Mouse (Mus musculus) forebrain, embryonic 16.5 days (tissue): ENCODE measurements around the gene Fbxo2. TPM values are rescaled to one million over a fixed set of nuclear protein-coding genes. Genes with fewer than 3 reads are reported as not detected.
A peak's percentile ranks its signal among the peaks of the same experiment; 100 is the strongest.
"Not testable (repeated sequence)": the region's sequence is repeated elsewhere in the genome, so short reads cannot be mapped to it uniquely, and the experiment has no call there.

Experiments
- ATAC-seq: fragments of 200-750 bp; cut with Nextera tagmentation; 2 replicates; pipeline ENCODE4 v1.8.0; 2017; ENCODE audit warnings: mild to moderate bottlenecking, moderate library complexity
- H3K27ac ChIP-seq: fragments of 300-500 bp; sonication (generic); 2 replicates; pipeline ENCODE4 v1.5.1; 2014; ENCODE audit warnings: low read length, control low read depth
- H3K27me3 ChIP-seq: fragments of 300-500 bp; sonication (generic); replicated peaks from 2 replicates; pipeline ENCODE4 v1.6.1; 2014; ENCODE audit warnings: low read length; ENCODE audit not compliant: control insufficient read depth, insufficient read depth
- H3K36me3 ChIP-seq: fragments of 300-500 bp; sonication (generic); 2 replicates; pipeline ENCODE4 v1.6.1; 2014; ENCODE audit not compliant: control insufficient read depth, insufficient read depth
- H3K4me1 ChIP-seq: fragments of 300-500 bp; sonication (generic); replicated peaks from 2 replicates; pipeline ENCODE4 v1.6.1; 2014; ENCODE audit warnings: low read length; ENCODE audit not compliant: control insufficient read depth, insufficient read depth
- H3K4me2 ChIP-seq: fragments of 300-500 bp; sonication (generic); 2 replicates; pipeline ENCODE4 v1.6.1; 2014; ENCODE audit warnings: mild to moderate bottlenecking, low read length, control low read depth
- H3K4me3 ChIP-seq: fragments of 300-500 bp; sonication (generic); replicated peaks from 2 replicates; pipeline ENCODE4 v1.5.1; 2014; ENCODE audit warnings: mild to moderate bottlenecking, low read length, control low read depth
- H3K9ac ChIP-seq: fragments of 300-500 bp; sonication (generic); replicated peaks from 2 replicates; pipeline ENCODE4 v1.6.1; 2014; ENCODE audit warnings: low read depth, low read length, control low read depth
- H3K9me3 ChIP-seq: fragments of 300-500 bp; sonication (generic); 2 replicates; pipeline ENCODE4 v1.6.1; 2016; ENCODE audit warnings: low read length; ENCODE audit not compliant: control insufficient read depth
- WGBS: fragments of 180-500 bp; shearing (Covaris S2); extraction: QIAGEN DNeasy Blood & Tissue Kit; methylation state at CpG from one replicate; pipeline ENCODE4 v1.1.7; 2014; 5-methylcytosine and 5-hydroxymethylcytosine counted together
- polyA plus RNA-seq: library from polyadenylated mRNA; unstranded; fragments of >200 nt; fragmentation: Nextera tagmentation; extraction: Ambion mirVana; gene quantifications from 2 replicates; pipeline ENCODE4 v1.2.1, GENCODE M21; 2015

The Fbxo2 gene
- 4.3 and 4.7 TPM in 2 replicates for polyA plus RNA-seq

DNA sequence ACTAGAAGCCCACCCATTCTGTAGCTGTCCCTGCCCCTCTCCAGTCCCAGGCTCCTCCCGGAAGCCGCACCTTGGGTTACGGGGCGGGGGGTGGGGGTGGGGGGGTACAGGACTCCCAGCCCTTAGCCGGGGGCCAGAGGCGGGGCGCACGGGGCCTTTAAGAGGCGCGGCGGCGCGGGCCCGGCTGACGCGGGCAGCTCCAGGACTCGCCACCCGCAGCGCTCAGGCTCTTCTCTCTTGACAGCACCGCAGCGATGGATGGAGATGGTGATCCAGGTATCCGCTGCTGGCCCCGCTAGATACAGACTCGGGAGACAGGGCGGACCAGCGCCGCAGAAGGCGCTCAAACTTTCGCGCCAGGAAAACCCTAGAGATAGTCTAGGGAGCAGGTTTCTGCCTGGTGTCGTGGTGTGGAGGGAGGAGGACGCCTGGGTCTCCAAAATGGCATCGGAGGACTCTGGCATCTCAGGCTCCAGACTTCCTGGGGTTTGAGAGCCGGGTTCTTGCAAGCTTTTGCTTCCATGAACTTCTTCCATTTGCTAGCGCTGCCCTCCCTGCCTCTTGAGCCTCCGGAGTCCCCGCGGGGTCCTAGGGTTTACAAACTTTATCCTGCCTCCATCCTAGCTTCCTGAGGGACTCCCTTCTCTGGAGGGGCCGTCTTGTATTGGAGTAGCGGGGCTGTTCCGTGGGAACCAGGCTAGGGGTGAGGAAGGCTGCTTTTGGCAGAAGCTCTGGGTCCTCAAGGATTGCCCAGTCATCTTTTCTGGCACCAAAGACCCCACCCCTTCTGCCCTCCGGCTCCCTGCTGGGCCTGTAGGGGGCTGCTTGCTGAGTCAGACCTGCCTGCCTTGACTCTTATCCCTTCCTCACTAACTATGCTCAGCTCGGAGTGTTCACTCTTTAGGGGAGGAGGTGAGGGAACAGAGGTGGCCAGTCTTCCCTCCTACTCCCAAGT is at the start of gene Fbxo2, which contains the start of gene Fbxo44:
Fbxo2 (plus strand) TSS at position 186 of the 955 bp plus-strand sequence.
Fbxo44 (minus strand) TSS at position 47 of the 955 bp plus-strand sequence.
- Histone ChIP-seq H3K9ac (peak within 1 kb of the TSS; percentile 77), H3K4me2 (peak within 1 kb of the TSS; percentile 62), H3K27me3 (peaks cover 31% of the 10 kb centered on the region), H3K4me1 (peaks cover 26% of the 10 kb centered on the region), H3K9me3 (no peaks in the 10 kb centered on the region), H3K36me3 (peaks cover 4% of the 10 kb centered on the region), H3K4me3 (peak within 1 kb of the TSS; percentile 73), H3K27ac (peak within 1 kb of the TSS; percentile 70)
- ATAC-seq = peak; percentile 70
- WGBS = under 1% methylated on average over 43 of the region's 43 CpGs

DNA sequence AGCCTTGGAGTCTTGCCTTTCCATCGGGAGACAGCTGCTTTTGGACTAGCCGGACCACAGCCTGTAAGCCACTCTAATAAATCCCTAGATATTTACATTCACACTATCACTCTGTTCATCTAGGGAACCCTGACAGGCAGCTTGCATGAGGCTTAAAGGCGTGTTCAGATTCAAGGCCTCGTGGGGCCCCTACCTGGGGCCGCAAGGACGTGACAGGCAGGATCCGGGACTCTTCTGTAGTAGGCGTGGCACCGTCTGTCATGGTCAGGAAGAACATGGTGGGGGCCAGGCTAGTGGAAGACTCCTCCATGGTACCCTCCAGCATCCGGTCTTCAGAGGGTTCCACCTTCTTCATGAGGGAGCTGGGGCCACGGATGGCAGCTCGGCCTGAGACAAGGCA is 47.9 kb upstream of the Fbxo2 start:
- Histone ChIP-seq H3K4me1 (peaks cover 29% of the 10 kb centered on the region), H3K9ac (no peak overlapping the region), H3K4me3 (no peak overlapping the region), H3K9me3 (0 out of 2 replicates have a peak, but pooled peaks cover 2% of the 10 kb centered on the region), H3K27me3 (no peaks in the 10 kb centered on the region), H3K36me3 (peaks cover 23% of the 10 kb centered on the region), H3K4me2 (no peak overlapping the region), H3K27ac (no peak overlapping the region)
- ATAC-seq = no peak
- WGBS = 85% methylated on average over 12 of the region's 12 CpGs

DNA sequence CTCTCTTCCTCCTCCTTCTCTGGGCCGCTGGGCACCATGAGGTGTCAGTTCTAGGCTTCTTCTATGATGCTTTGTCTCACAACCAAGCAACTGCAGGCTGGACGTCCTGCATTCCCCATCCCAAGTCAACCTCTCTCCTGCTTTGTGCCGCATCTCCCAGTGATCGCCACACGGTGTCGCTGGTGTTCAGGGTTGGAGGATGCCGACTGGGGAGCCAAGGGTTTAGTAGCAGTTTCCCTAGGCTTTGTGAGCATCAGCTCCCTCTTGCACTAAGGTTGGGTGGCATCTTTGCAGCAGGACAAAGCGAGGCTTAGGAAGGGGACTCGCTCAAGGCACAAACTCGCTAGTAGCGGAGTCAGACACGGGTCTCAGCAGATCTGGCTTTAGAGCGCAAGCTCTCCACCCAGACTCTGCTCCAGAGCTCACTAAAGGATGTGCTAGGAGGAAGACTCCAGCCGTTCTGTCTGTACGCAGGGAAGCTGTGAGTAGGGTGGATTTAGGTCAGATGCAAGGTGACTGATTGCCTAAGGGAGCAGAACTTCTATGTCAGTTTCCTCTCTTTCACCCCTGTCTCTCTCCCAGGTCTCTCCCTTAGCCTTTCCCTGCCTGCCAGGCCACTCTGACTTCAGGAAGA is 45.5 kb upstream of the Fbxo2 start:
- peak overlapping the region; percentile 24; the same call in 1 of the 2 replicates for H3K4me2 ChIP-seq
- peak overlapping the region; percentile 49 for H3K9ac ChIP-seq
- no peak overlapping the region for H3K4me3 ChIP-seq
- H3K9me3 ChIP-seq = 0 out of 2 replicates have a peak, but pooled peaks cover 2% of the 10 kb centered on the region
- peak overlapping the region; percentile 72 for H3K27ac ChIP-seq
- peaks cover 11% of the 10 kb centered on the region for H3K4me1 ChIP-seq
- peak; percentile 83 for ATAC-seq
- WGBS = 5% methylated on average over 15 of the region's 15 CpGs
- H3K36me3 ChIP-seq = peaks cover 12% of the 10 kb centered on the region
- H3K27me3 ChIP-seq = no peaks in the 10 kb centered on the region

DNA sequence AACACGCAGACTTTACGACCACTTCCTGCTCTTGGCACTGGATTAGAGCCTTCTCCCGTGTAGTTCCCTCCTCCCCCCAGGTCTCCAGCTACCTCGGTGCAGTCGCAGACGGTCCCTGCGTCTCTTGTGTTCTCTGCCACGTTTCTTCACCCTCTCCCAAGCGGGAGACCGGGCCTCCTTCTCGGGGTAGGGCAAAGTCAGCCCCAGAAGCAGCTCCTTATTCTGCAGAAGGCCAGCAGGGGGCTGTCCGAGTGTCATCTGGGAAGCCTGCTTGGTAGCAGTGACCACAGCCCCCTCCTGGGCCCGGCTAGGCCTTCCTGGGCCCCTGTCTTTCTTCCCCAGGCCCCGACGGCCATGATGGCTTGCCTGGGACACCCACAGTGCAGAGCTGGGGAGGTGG is 45.0 kb upstream of the Fbxo2 start:
- peak overlapping the region; percentile 49; the same call in 1 of the 2 replicates for H3K9ac ChIP-seq
- no peak overlapping the region; the same call in 1 of the 2 replicates for H3K27ac ChIP-seq
- peaks cover 12% of the 10 kb centered on the region for H3K36me3 ChIP-seq
- peak; percentile 2 for ATAC-seq
- H3K9me3 ChIP-seq = 0 out of 2 replicates have a peak, but pooled peaks cover 2% of the 10 kb centered on the region
- H3K27me3 ChIP-seq = no peaks in the 10 kb centered on the region
- H3K4me2 ChIP-seq = no peak overlapping the region
- peaks cover 13% of the 10 kb centered on the region for H3K4me1 ChIP-seq
- 7% methylated on average over 15 of the region's 15 CpGs for whole genome bisulfite sequencing
- no peak overlapping the region for H3K4me3 ChIP-seq

DNA sequence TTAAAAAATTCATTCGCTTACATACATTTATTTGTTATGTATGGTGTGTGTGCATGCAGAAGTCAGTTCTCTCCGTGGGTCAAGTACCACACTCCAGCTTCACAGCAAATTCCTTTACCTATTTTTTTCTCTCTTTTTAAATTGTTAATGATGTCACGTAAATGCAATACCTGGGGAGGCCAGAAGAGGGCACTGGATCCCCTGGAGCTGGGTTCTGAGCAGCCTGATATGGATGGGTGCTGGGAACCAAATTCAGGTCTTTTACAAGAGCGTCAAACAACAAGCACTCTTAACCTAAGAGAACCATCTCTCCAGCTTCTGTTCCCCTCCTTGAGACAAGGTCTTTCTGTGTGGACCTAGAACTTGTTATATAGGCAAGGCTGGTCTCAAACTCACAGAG is 43.8 kb upstream of the Fbxo2 start:
- H3K9ac ChIP-seq = no peak overlapping the region
- no peak for ATAC-seq
- no peaks in the 10 kb centered on the region for H3K27me3 ChIP-seq
- WGBS = 80% methylated on average over 4 of the region's 4 CpGs
- H3K27ac ChIP-seq = no peak overlapping the region
- H3K9me3 ChIP-seq = 0 out of 2 replicates have a peak, but pooled peaks cover 2% of the 10 kb centered on the region
- peaks cover 12% of the 10 kb centered on the region for H3K36me3 ChIP-seq
- no peak overlapping the region for H3K4me2 ChIP-seq
- no peak overlapping the region for H3K4me3 ChIP-seq
- H3K4me1 ChIP-seq = peaks cover 24% of the 10 kb centered on the region

DNA sequence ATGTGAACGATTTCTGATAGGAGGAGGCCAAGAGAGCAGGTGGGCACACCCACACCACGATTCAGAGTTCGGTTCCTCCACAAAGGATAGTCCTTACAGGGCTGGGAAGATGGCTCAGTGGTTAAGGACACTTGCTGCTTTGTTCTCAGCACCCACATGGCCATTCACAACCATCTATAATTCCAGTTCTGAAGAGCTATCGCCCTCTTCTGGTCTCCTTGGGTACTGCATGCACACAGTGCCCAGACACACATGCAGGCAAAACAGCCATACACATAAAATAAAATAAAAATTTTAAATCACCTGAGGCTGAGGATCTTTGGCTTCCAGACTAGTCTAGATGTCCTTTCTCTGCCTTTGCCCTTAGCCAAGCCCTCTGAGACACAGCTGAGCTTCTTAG is 43.0 kb upstream of the Fbxo2 start:
- Histone ChIP-seq H3K9me3 (0 out of 2 replicates have a peak, but pooled peaks cover 2% of the 10 kb centered on the region), H3K4me3 (no peak overlapping the region), H3K4me1 (peaks cover 31% of the 10 kb centered on the region), H3K4me2 (no peak overlapping the region), H3K27me3 (no peaks in the 10 kb centered on the region), H3K27ac (no peak overlapping the region), H3K9ac (no peak overlapping the region), H3K36me3 (peaks cover 12% of the 10 kb centered on the region)
- no peak for ATAC-seq
- 77% methylated on average over 4 of the region's 4 CpGs for WGBS

DNA sequence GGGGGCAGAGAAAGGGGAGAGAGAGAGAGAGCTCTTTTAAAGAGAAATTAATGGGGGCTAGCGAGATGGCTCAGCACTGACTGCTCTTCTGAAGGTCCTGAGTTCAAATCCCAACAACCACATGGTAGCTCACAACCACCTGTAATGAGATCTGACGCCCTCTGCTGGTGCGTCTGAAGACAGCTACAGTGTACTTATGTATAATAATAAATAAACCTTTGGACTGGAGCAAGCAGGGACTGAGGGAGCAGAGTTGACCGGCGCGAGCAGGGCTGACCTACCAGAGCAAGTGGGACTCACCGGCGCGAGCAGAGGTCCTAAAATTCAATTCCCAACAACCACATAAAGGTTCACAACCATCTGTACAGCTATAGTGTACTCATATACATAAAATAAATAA is 40.8 kb upstream of the Fbxo2 start:
- not testable (repeated sequence) for ATAC-seq, H3K36me3 ChIP-seq, H3K4me2 ChIP-seq, H3K27ac ChIP-seq, H3K9me3 ChIP-seq, H3K4me3 ChIP-seq, H3K9ac ChIP-seq, H3K27me3 ChIP-seq
- 84% methylated on average over 9 of the region's 9 CpGs for WGBS
- peaks cover 45% of the 10 kb centered on the region for H3K4me1 ChIP-seq

DNA sequence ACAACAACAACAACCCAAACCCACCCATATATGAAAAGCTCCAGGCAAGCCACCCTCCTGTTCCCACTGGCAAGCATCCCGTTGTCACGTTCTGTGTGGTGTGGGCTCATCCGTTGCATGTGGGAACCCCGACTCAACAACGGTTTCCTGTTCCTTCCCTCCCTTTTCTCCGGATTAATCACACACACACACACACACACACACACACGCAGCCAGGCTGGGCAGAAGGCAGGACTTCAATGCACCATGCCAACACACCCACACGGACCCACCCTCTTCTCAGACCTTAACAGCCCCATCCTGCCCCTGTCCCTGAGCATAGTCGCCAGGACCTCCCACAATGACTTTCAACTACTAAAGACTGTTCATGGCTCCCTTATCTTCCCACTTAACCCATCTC is 39.9 kb upstream of the Fbxo2 start:
- 0 out of 2 replicates have a peak, but pooled peaks cover 2% of the 10 kb centered on the region for H3K9me3 ChIP-seq
- ATAC-seq = peak; percentile 0; the same call in 1 of the 2 replicates
- no peak overlapping the region for H3K4me3 ChIP-seq
- H3K4me1 ChIP-seq = peaks cover 45% of the 10 kb centered on the region
- peaks cover 2% of the 10 kb centered on the region; the same call in 1 of the 2 replicates for H3K36me3 ChIP-seq
- 37% methylated on average over 9 of the region's 9 CpGs for WGBS
- no peaks in the 10 kb centered on the region for H3K27me3 ChIP-seq
- no peak overlapping the region for H3K9ac ChIP-seq
- peak overlapping the region; percentile 65 for H3K27ac ChIP-seq
- H3K4me2 ChIP-seq = 0 out of 2 replicates have a peak overlapping the region, but pooled peaks have one; percentile 3

DNA sequence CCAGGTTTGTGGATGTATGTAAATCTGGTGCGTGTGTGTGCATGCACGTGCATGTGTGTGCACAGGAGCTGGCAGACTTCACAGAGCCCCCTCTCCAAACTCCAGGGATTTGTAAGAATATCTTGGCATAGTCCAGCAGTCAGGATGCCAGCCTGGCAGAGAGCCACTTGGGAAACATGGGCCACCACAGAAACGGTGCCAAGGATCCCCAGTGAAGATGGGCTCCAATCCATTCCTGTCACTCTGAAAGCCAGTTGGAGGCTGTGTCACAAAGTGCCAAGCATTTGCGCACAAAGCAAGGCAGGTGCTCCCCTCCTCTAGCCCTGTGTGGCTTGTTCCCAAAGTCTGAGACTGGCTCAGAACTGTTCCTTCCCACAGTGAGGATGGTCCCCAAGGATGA is 39.1 kb upstream of the Fbxo2 start:
- Histone ChIP-seq H3K4me2 (no peak overlapping the region), H3K9ac (no peak overlapping the region)

More for the DNA sequence above, 39.1 kb upstream of the Fbxo2 start:
- Histone ChIP-seq H3K27me3 (no peaks in the 10 kb centered on the region), H3K4me1 (peaks cover 44% of the 10 kb centered on the region), H3K36me3 (peaks cover 2% of the 10 kb centered on the region; the same call in 1 of the 2 replicates), H3K9me3 (0 out of 2 replicates have a peak, but pooled peaks cover 2% of the 10 kb centered on the region), H3K4me3 (no peak overlapping the region), H3K27ac (peak overlapping the region; percentile 85)
- ATAC-seq = peak; percentile 77
- WGBS = 36% methylated on average over 4 of the region's 4 CpGs
